Mouse (Mus musculus) liver, embryonic 14.5 days (tissue): ENCODE data around the gene Galnt4.

Source experiments
- CTCF ChIP-seq: IDR thresholded peaks from 2 replicates; pipeline ENCODE4 v1.5.1; 2016; ENCODE audit warnings: antibody characterized with exemption, low read depth, control low read depth
- EP300 ChIP-seq: IDR thresholded peaks from 2 replicates; pipeline ENCODE4 v1.6.1; 2016; ENCODE audit warnings: antibody characterized with exemption, low read depth

- TF ChIP-seq CTCF (no peak), EP300 (no peak)
These were observed 7.7 kb downstream of the Galnt4 start for GRCm38 (mm10) chr10:99115471-99116236.
